Mouse (Mus musculus): ENCODE results near the gene Slfn5. TPM values are rescaled to one million over a fixed set of nuclear protein-coding genes. Genes with fewer than 3 reads are reported as not detected.

Gene Slfn5
- polyA plus RNA-seq, 1 experiment from 2014 or later = 0.28 TPM

GRCm38 (mm10) chr11:82952612-82953542 lies 1.7 kb downstream of the Slfn5 start:
- Histone ChIP-seq H3K9ac (ENCODE audit: low read length) (no peak overlapping the region), H3K4me3 (ENCODE audit: low read depth, low read length) (no peak overlapping the region), H3K4me1 (replicated peaks; ENCODE audit: control insufficient read depth, insufficient read depth, low read length) (no peaks in the 10 kb centered on the region), H3K27ac (ENCODE audit: low read depth, low read length) (no peak overlapping the region), H3K9me3 (ENCODE audit: control insufficient read depth, low read length) (no peaks in the 10 kb centered on the region), H3K4me2 (ENCODE audit: low read depth, low read length, severe bottlenecking) (no peak overlapping the region), H3K36me3 (ENCODE audit: control insufficient read depth, insufficient read depth, low read length) (no peaks in the 10 kb centered on the region), H3K27me3 (ENCODE audit: control insufficient read depth, insufficient read depth, low read length) (peaks cover 24% of the 10 kb centered on the region)
- ATAC-seq (replicated peaks; ENCODE audit: low FRiP score) (no peak), DNase-seq (ENCODE audit: low spot score) (no peak)
- 66% methylated on average over 9 of the region's 9 CpGs for WGBS

DNA sequence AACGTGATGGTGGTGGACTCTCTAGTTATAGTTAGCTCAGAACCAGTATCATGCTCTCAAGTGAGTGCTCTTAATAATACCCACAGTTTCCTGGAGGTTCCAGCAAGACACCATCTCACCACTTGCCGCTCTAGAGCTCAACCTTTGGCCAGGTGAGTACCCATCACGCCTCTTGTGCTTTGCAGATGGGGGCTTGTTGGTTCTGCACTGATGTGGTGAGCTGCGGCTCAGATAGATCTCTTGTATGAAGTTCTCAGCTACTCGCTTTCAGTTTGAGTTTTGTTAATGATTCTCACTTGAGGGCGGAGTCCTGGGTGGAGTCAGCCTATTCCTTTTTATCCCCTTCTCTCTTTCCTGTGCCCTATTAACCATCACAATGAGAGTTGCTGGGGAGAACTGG lies 3.5 kb downstream of the Slfn5 start:
- H3K9ac ChIP-seq (ENCODE audit: low read length) = no peak overlapping the region
- DNase-seq (ENCODE audit: low spot score) (no peak), ATAC-seq (replicated peaks; ENCODE audit: low FRiP score) (no peak)
- no peaks in the 10 kb centered on the region for H3K9me3 ChIP-seq (ENCODE audit: control insufficient read depth, low read length)
- no peaks in the 10 kb centered on the region for H3K4me1 ChIP-seq (replicated peaks; ENCODE audit: control insufficient read depth, insufficient read depth, low read length)
- no peak overlapping the region for H3K27ac ChIP-seq (ENCODE audit: low read depth, low read length)
- 84% methylated on average over 6 of the region's 6 CpGs for WGBS
- H3K36me3 ChIP-seq (ENCODE audit: control insufficient read depth, insufficient read depth, low read length) = no peaks in the 10 kb centered on the region
- H3K27me3 ChIP-seq (ENCODE audit: control insufficient read depth, insufficient read depth, low read length) = peaks cover 24% of the 10 kb centered on the region
- H3K4me2 ChIP-seq (ENCODE audit: low read depth, low read length, severe bottlenecking) = no peak overlapping the region
- no peak overlapping the region for H3K4me3 ChIP-seq (ENCODE audit: low read depth, low read length)

DNA sequence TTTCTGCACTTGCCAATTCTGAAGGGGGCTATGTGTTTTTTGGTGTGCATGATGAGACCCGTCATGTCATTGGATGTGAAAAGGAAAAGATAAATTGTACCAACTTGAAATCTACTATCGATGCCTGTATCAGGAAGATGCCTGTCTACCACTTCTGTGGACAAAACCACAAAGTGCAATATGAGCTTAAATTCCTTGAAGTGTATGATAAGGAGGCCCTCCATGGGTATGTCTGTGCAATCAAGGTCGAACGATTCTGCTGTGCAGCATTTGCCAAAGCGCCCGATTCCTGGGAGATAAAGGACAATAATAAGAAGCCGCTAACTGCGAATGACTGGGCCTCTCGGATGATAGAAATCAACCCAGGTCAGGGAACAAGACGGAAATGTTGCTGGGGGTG lies 5.8 kb downstream of the Slfn5 start:
- H3K36me3 ChIP-seq (ENCODE audit: control insufficient read depth, insufficient read depth, low read length) = no peaks in the 10 kb centered on the region
- H3K4me3 ChIP-seq (ENCODE audit: low read depth, low read length) = no peak overlapping the region
- peaks cover 8% of the 10 kb centered on the region for H3K27me3 ChIP-seq (ENCODE audit: control insufficient read depth, insufficient read depth, low read length)
- no peaks in the 10 kb centered on the region for H3K4me1 ChIP-seq (replicated peaks; ENCODE audit: control insufficient read depth, insufficient read depth, low read length)
- no peaks in the 10 kb centered on the region for H3K9me3 ChIP-seq (ENCODE audit: control insufficient read depth, low read length)
- 83% methylated on average over 10 of the region's 10 CpGs for WGBS
- no peak for DNase-seq (ENCODE audit: low spot score)
- no peak overlapping the region for H3K27ac ChIP-seq (ENCODE audit: low read depth, low read length)
- H3K9ac ChIP-seq (ENCODE audit: low read length) = no peak overlapping the region
- ATAC-seq (replicated peaks; ENCODE audit: low FRiP score) = no peak
- H3K4me2 ChIP-seq (ENCODE audit: low read depth, low read length, severe bottlenecking) = no peak overlapping the region

DNA sequence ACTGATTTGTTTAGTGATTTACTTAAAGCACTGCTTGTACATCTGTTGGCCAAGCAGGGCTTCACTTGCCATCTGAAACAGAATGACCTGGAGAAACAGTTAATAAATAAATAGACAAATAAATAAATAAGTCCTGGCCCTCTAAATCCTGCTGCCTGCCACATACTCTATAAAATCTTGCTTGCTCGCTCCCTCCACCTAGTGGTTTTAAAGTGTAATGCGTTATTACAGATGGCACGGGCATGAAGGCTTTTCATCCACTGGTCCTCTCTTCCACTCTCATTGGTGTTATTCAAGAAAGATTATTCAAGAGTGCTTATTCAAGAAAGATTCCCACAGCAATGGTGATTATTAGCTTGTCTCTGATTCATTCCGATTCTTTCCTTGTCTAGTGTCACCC lies 8.5 kb downstream of the Slfn5 start:
- no peak overlapping the region for H3K4me3 ChIP-seq (ENCODE audit: low read depth, low read length)
- no peak overlapping the region for H3K4me2 ChIP-seq (ENCODE audit: low read depth, low read length, severe bottlenecking)
- H3K4me1 ChIP-seq (replicated peaks; ENCODE audit: control insufficient read depth, insufficient read depth, low read length) = no peaks in the 10 kb centered on the region
- H3K9me3 ChIP-seq (ENCODE audit: control insufficient read depth, low read length) = no peaks in the 10 kb centered on the region
- H3K27me3 ChIP-seq (ENCODE audit: control insufficient read depth, insufficient read depth, low read length) = no peaks in the 10 kb centered on the region
- H3K36me3 ChIP-seq (ENCODE audit: control insufficient read depth, insufficient read depth, low read length) = no peaks in the 10 kb centered on the region
- no peak overlapping the region for H3K9ac ChIP-seq (ENCODE audit: low read length)
- DNase-seq (ENCODE audit: low spot score) = no peak
- ATAC-seq (replicated peaks; ENCODE audit: low FRiP score) = no peak
- 18% methylated on average over 4 of the region's 4 CpGs for WGBS
- H3K27ac ChIP-seq (ENCODE audit: low read depth, low read length) = no peak overlapping the region

DNA sequence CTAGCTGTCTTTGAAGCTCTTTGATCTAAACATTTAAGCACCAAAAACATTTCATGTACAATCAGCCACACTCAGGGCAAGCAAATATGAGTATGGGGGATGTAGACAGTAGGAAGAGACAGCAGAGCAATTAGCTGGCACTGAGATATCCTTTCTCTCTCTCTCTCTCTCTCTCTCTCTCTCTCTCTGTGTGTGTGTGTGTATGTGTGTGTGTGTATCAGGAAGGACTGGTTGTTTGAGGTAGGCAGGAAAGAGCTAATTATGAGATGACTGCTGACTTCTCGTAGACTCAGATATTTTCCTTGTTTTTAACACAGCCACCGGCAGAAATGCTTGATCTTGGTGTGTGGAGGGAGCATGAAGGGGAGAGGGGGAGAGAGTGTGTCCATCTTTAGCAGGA lies 10.6 kb downstream of the Slfn5 start:
- ATAC-seq (replicated peaks; ENCODE audit: low FRiP score) (no peak), DNase-seq (ENCODE audit: low spot score) (no peak)
- Histone ChIP-seq H3K9me3 (ENCODE audit: control insufficient read depth, low read length) (no peaks in the 10 kb centered on the region), H3K4me2 (ENCODE audit: low read depth, low read length, severe bottlenecking) (no peak overlapping the region), H3K9ac (ENCODE audit: low read length) (no peak overlapping the region), H3K4me3 (ENCODE audit: low read depth, low read length) (no peak overlapping the region), H3K27me3 (ENCODE audit: control insufficient read depth, insufficient read depth, low read length) (no peaks in the 10 kb centered on the region), H3K36me3 (ENCODE audit: control insufficient read depth, insufficient read depth, low read length) (no peaks in the 10 kb centered on the region), H3K27ac (ENCODE audit: low read depth, low read length) (no peak overlapping the region), H3K4me1 (replicated peaks; ENCODE audit: control insufficient read depth, insufficient read depth, low read length) (no peaks in the 10 kb centered on the region)
- 81% methylated on average over 2 of the region's 2 CpGs for WGBS

- Histone ChIP-seq H3K4me1 (replicated peaks; ENCODE audit: control insufficient read depth, insufficient read depth, low read length) (no peaks in the 10 kb centered on the region), H3K9ac (ENCODE audit: low read length) (no peak overlapping the region), H3K9me3 (ENCODE audit: control insufficient read depth, low read length) (no peaks in the 10 kb centered on the region), H3K27ac (ENCODE audit: low read depth, low read length) (no peak overlapping the region), H3K36me3 (ENCODE audit: control insufficient read depth, insufficient read depth, low read length) (no peaks in the 10 kb centered on the region), H3K4me2 (ENCODE audit: low read depth, low read length, severe bottlenecking) (no peak overlapping the region), H3K4me3 (ENCODE audit: low read depth, low read length) (no peak overlapping the region), H3K27me3 (ENCODE audit: control insufficient read depth, insufficient read depth, low read length) (no peaks in the 10 kb centered on the region)
- DNase-seq (ENCODE audit: low spot score) = no peak
- whole genome bisulfite sequencing = 91% methylated on average over 8 of the region's 8 CpGs
- no peak for ATAC-seq (replicated peaks; ENCODE audit: low FRiP score)
Observed at GRCm38 (mm10) chr11:82962215-82962614, 11.1 kb downstream of the Slfn5 start.

- no peaks in the 10 kb centered on the region for H3K9me3 ChIP-seq (ENCODE audit: control insufficient read depth, low read length)
- H3K4me2 ChIP-seq (ENCODE audit: low read depth, low read length, severe bottlenecking) = peak overlapping the region; percentile 44
- no peak overlapping the region for H3K27ac ChIP-seq (ENCODE audit: low read depth, low read length)
- peak overlapping the region; percentile 47 for H3K9ac ChIP-seq (ENCODE audit: low read length)
- peak overlapping the region; percentile 10 for H3K4me3 ChIP-seq (ENCODE audit: low read depth, low read length)
- no peaks in the 10 kb centered on the region for H3K27me3 ChIP-seq (ENCODE audit: control insufficient read depth, insufficient read depth, low read length)
- DNase-seq (ENCODE audit: low spot score) (peak; percentile 81), ATAC-seq (replicated peaks; ENCODE audit: low FRiP score) (no peak)
- 10% methylated on average over 31 of the region's 31 CpGs for WGBS
- peaks cover 3% of the 10 kb centered on the region; the same call in 1 of the 2 replicates for H3K4me1 ChIP-seq (replicated peaks; ENCODE audit: control insufficient read depth, insufficient read depth, low read length)
- H3K36me3 ChIP-seq (ENCODE audit: control insufficient read depth, insufficient read depth, low read length) = no peaks in the 10 kb centered on the region
Observed at GRCm38 (mm10) chr11:82970712-82971589, 19.8 kb downstream of the Slfn5 start.

DNA sequence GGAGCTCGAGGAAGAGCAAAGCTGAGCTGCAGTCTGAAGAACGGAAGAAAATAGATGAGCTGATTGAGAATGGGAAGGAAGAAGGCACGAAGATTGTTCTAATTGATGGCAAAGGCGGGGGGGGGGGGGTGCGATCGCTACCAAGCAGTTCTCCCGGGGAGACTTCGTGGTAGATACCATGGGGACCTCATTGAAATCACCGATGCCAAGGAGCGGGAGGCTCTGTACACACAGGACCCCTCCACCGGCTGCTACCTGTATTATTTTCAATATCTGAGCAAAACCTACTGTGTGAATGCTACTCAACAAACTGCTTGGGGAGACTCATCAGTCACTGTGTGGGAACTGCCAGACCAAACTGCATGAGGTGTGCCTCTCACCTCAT lies 20.4 kb downstream of the Slfn5 start:
- Histone ChIP-seq H3K27ac (ENCODE audit: low read depth, low read length) (no peak overlapping the region), H3K4me2 (ENCODE audit: low read depth, low read length, severe bottlenecking) (no peak overlapping the region; the same call in 1 of the 2 replicates), H3K4me1 (replicated peaks; ENCODE audit: control insufficient read depth, insufficient read depth, low read length) (peaks cover 3% of the 10 kb centered on the region; the same call in 1 of the 2 replicates), H3K36me3 (ENCODE audit: control insufficient read depth, insufficient read depth, low read length) (no peaks in the 10 kb centered on the region), H3K9ac (ENCODE audit: low read length) (no peak overlapping the region), H3K27me3 (ENCODE audit: control insufficient read depth, insufficient read depth, low read length) (no peaks in the 10 kb centered on the region), H3K9me3 (ENCODE audit: control insufficient read depth, low read length) (no peaks in the 10 kb centered on the region), H3K4me3 (ENCODE audit: low read depth, low read length) (no peak overlapping the region)
- WGBS = 82% methylated on average over 11 of the region's 11 CpGs
- ATAC-seq (replicated peaks; ENCODE audit: low FRiP score) = no peak
- DNase-seq (ENCODE audit: low spot score) = no peak
